ENCODE assay signal across 8 mouse cellular contexts in the genomic region with DNA sequence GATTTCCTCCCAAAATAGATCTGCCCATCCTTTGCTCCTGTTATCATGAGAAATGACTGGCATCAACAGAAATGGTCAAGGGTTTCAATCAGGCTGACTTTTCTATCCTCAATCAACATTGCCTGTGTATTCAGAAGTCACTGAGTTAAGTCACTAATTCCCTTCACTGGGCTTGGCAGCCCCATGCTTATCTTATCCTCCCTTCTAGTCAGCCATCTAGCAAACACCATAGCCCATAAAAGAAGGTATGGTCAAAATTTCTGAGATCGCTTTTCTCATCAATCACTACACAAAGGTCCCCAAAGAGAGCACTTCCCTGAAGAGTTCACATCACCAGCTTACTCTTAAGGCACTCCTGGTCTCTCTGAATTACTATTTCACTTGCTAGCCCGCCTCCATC. TPM values are rescaled to one million over a fixed set of nuclear protein-coding genes. Genes with fewer than 3 reads are reported as not detected.
DNase-seq lines count a peak whose midpoint lies in the region; ATAC-seq and TF ChIP-seq lines count a peak whose summit lies in the region.

No protein-coding gene starts in this region.

- peak overlapping the region; percentile 69; the same call in 1 of the 2 replicates for H3K9ac ChIP-seq in lung, postnatal 0 days (replicated peaks; ENCODE audit: low read depth)
- H3K9ac ChIP-seq in forebrain, embryonic 11.5 days (ENCODE audit: low read length): peak overlapping the region; percentile 82
- peak overlapping the region; percentile 88 for H3K9ac ChIP-seq in limb, embryonic 13.5 days

- 4% methylated on average over 2 of the region's 2 CpGs for WGBS in lung, postnatal 0 days
- 13% methylated on average over 2 of the region's 2 CpGs for WGBS in forebrain, embryonic 11.5 days
- WGBS in limb, embryonic 13.5 days: 20% methylated on average over 2 of the region's 2 CpGs
- WGBS in small intestine, adult 2 months: 3% methylated on average over 2 of the region's 2 CpGs

- H3K36me3 ChIP-seq in lung, postnatal 0 days (ENCODE audit: insufficient read depth, low read length): peaks cover 10% of the 10 kb centered on the region; the same call in 1 of the 2 replicates
- peaks cover 10% of the 10 kb centered on the region; the same call in 1 of the 2 replicates for H3K36me3 ChIP-seq in forebrain, embryonic 11.5 days (ENCODE audit: control insufficient read depth, insufficient read depth, low read length)
- H3K36me3 ChIP-seq in limb, embryonic 13.5 days: peaks cover 64% of the 10 kb centered on the region
- H3K36me3 ChIP-seq in small intestine, adult 2 months (ENCODE audit: control insufficient read depth, insufficient read depth, low read length): peaks cover 38% of the 10 kb centered on the region

- H3K27me3 ChIP-seq in lung, postnatal 0 days (replicated peaks; ENCODE audit: insufficient read depth, low read length): no peaks in the 10 kb centered on the region
- H3K27me3 ChIP-seq in forebrain, embryonic 11.5 days (ENCODE audit: control insufficient read depth, insufficient read depth, low read length): no peaks in the 10 kb centered on the region
- H3K27me3 ChIP-seq in limb, embryonic 13.5 days: no peaks in the 10 kb centered on the region
- H3K27me3 ChIP-seq in small intestine, adult 2 months (ENCODE audit: control insufficient read depth, insufficient read depth, low read length): no peaks in the 10 kb centered on the region

- H3K9me3 ChIP-seq in lung, postnatal 0 days (ENCODE audit: low read length): no peaks in the 10 kb centered on the region
- H3K9me3 ChIP-seq in forebrain, embryonic 11.5 days (ENCODE audit: control insufficient read depth, low read length): no peaks in the 10 kb centered on the region
- no peaks in the 10 kb centered on the region for H3K9me3 ChIP-seq in limb, embryonic 13.5 days

- TF ChIP-seq EP300 in lung, postnatal 0 days (IDR thresholded peaks at IDR 0.05): no peak

- H3K4me1 ChIP-seq in lung, postnatal 0 days (ENCODE audit: insufficient read depth, low read depth, low read length): peaks cover 3% of the 10 kb centered on the region; the same call in 1 of the 2 replicates
- peaks cover 18% of the 10 kb centered on the region for H3K4me1 ChIP-seq in forebrain, embryonic 11.5 days (replicated peaks; ENCODE audit: control insufficient read depth, insufficient read depth, low read length)
- peaks cover 34% of the 10 kb centered on the region for H3K4me1 ChIP-seq in limb, embryonic 13.5 days
- peaks cover 5% of the 10 kb centered on the region for H3K4me1 ChIP-seq in small intestine, adult 2 months (ENCODE audit: control insufficient read depth, insufficient read depth, insufficient read length, low read length)

- no peak for TF ChIP-seq CTCF in lung, postnatal 0 days (IDR thresholded peaks at IDR 0.05)
- no peak for TF ChIP-seq CTCF in small intestine, adult 2 months (IDR thresholded peaks at IDR 0.05; ENCODE audit: extremely low read depth, insufficient read length, insufficient replicate concordance, low read depth, low read length)

- H3K27ac ChIP-seq in lung, postnatal 0 days (ENCODE audit: low read length): peak overlapping the region; percentile 97
- H3K27ac ChIP-seq in forebrain, embryonic 11.5 days (ENCODE audit: low read depth, low read length): no peak overlapping the region
- 0 out of 2 replicates have a peak overlapping the region, but pooled peaks have one; percentile 93 for H3K27ac ChIP-seq in limb, embryonic 13.5 days
- peak overlapping the region; percentile 94; the same call in 1 of the 2 replicates for H3K27ac ChIP-seq in small intestine, adult 2 months (ENCODE audit: insufficient read depth, low read depth, low read length)

- no peak for TF ChIP-seq POLR2A in small intestine, adult 2 months (IDR thresholded peaks at IDR 0.05; ENCODE audit: low read depth, low read length)

- no peak for ATAC-seq in lung, postnatal 0 days
- ATAC-seq in forebrain, embryonic 11.5 days (replicated peaks; ENCODE audit: low FRiP score): no peak
- ATAC-seq in limb, embryonic 13.5 days (ENCODE audit: low FRiP score, low read depth): no peak

- peak overlapping the region; percentile 68; the same call in 1 of the 2 replicates for H3K4me3 ChIP-seq in lung, postnatal 0 days (ENCODE audit: low read depth, low read length)
- H3K4me3 ChIP-seq in forebrain, embryonic 11.5 days (ENCODE audit: low read depth, low read length): peak overlapping the region; percentile 70
- H3K4me3 ChIP-seq in limb, embryonic 13.5 days: peak overlapping the region; percentile 80
- H3K4me3 ChIP-seq in small intestine, adult 2 months (ENCODE audit: low read depth, low read length): peak overlapping the region; percentile 74; the same call in 1 of the 2 replicates

- H3K4me2 ChIP-seq in lung, postnatal 0 days (replicated peaks; ENCODE audit: low read depth, low read length): peak overlapping the region; percentile 55
- H3K4me2 ChIP-seq in forebrain, embryonic 11.5 days (ENCODE audit: low read depth, low read length, severe bottlenecking): peak overlapping the region; percentile 79
- H3K4me2 ChIP-seq in limb, embryonic 13.5 days (replicated peaks): peak overlapping the region; percentile 84

- no peak for DNase-seq in lung, postnatal 0 days (ENCODE audit: low spot score)
- no peak for DNase-seq in lung, postnatal 36 days
- DNase-seq in forebrain, embryonic 11.5 days (ENCODE audit: low spot score): no peak
- DNase-seq in urinary bladder, postnatal 10 days (ENCODE audit: low spot score): no peak
- no peak for DNase-seq in adrenal gland, postnatal 4 days (ENCODE audit: low spot score in 2 of 2)
- no peak for DNase-seq in embryo, embryonic 10 days (ENCODE audit: low spot score)

RNA-seq across cellular contexts. Expression of gene Slbp, which starts 1.4 kb away (rescaled TPM):
- 81.2 and 85.6 TPM in 2 replicates for polyA plus RNA-seq in lung, postnatal 0 days (2015; fragmentation: Nextera tagmentation; extraction: Ambion mirVana)
- polyA plus RNA-seq in forebrain, embryonic 11.5 days (2014; fragmentation: Nextera tagmentation; extraction: Ambion mirVana): 295 and 321 TPM in 2 replicates
- 252 and 254 TPM in 2 replicates for polyA plus RNA-seq in limb, embryonic 13.5 days (2015; fragmentation: Nextera tagmentation; extraction: Ambion mirVana)
- 16.7 and 25.4 TPM in 2 replicates for polyA plus RNA-seq in small intestine, adult 2 months (2012; rRNA removed)
- 10 to 100 TPM; 65.7 to 71.6 TPM for total RNA-seq in adrenal gland, postnatal 4 days (2021)

RNA-seq across cellular contexts. Expression of gene Tacc3, which starts 6.9 kb away (rescaled TPM):
- polyA plus RNA-seq in lung, postnatal 0 days (2015; fragmentation: Nextera tagmentation; extraction: Ambion mirVana): 12.5 and 14.5 TPM in 2 replicates
- polyA plus RNA-seq in forebrain, embryonic 11.5 days (2014; fragmentation: Nextera tagmentation; extraction: Ambion mirVana): 331 and 332 TPM in 2 replicates
- polyA plus RNA-seq in limb, embryonic 13.5 days (2015; fragmentation: Nextera tagmentation; extraction: Ambion mirVana): 196 and 197 TPM in 2 replicates
- polyA plus RNA-seq in small intestine, adult 2 months (2012; rRNA removed): 4.0 and 7.7 TPM in 2 replicates
- 10 to 100 TPM; 47.4 to 49.1 TPM for total RNA-seq in adrenal gland, postnatal 4 days (2021)

RNA-seq across cellular contexts. Expression of gene Tmem129, which starts 7.2 kb away (rescaled TPM):
- 22.5 and 25.1 TPM in 2 replicates for polyA plus RNA-seq in lung, postnatal 0 days (2015; fragmentation: Nextera tagmentation; extraction: Ambion mirVana)
- 39.3 and 41.8 TPM in 2 replicates for polyA plus RNA-seq in forebrain, embryonic 11.5 days (2014; fragmentation: Nextera tagmentation; extraction: Ambion mirVana)
- polyA plus RNA-seq in limb, embryonic 13.5 days (2015; fragmentation: Nextera tagmentation; extraction: Ambion mirVana): 45.2 and 46.0 TPM in 2 replicates
- 25.6 and 34.8 TPM in 2 replicates for polyA plus RNA-seq in small intestine, adult 2 months (2012; rRNA removed)
- 10 to 100 TPM; 20.2 to 21.8 TPM for total RNA-seq in adrenal gland, postnatal 4 days (2021)

RNA-seq across cellular contexts. Expression of gene Gm9903, which starts 21.3 kb away (rescaled TPM):
- polyA plus RNA-seq in lung, postnatal 0 days (2015; fragmentation: Nextera tagmentation; extraction: Ambion mirVana): 0.37 and 0.41 TPM in 2 replicates
- polyA plus RNA-seq in forebrain, embryonic 11.5 days (2014; fragmentation: Nextera tagmentation; extraction: Ambion mirVana): 0.48 and 0.55 TPM in 2 replicates
- 0.56 and 0.66 TPM in 2 replicates for polyA plus RNA-seq in limb, embryonic 13.5 days (2015; fragmentation: Nextera tagmentation; extraction: Ambion mirVana)
- polyA plus RNA-seq in small intestine, adult 2 months (2012; rRNA removed): 0.14 and 0.27 TPM in 2 replicates
- total RNA-seq in adrenal gland, postnatal 4 days (2021): 1 to 10 TPM in 1 of 2 experiments, under 1 TPM in 1; 0.56 to 1.1 TPM

RNA-seq across cellular contexts. Expression of gene Fam53a, which starts 21.6 kb away (rescaled TPM):
- polyA plus RNA-seq in lung, postnatal 0 days (2015; fragmentation: Nextera tagmentation; extraction: Ambion mirVana): 43.9 and 46.1 TPM in 2 replicates
- 71.4 and 74.4 TPM in 2 replicates for polyA plus RNA-seq in forebrain, embryonic 11.5 days (2014; fragmentation: Nextera tagmentation; extraction: Ambion mirVana)
- 69.6 and 80.0 TPM in 2 replicates for polyA plus RNA-seq in limb, embryonic 13.5 days (2015; fragmentation: Nextera tagmentation; extraction: Ambion mirVana)
- 58.1 and 60.2 TPM in 2 replicates for polyA plus RNA-seq in small intestine, adult 2 months (2012; rRNA removed)
- total RNA-seq in adrenal gland, postnatal 4 days (2021): 10 to 100 TPM; 29.5 to 29.7 TPM

Comparison
In these comparisons a context has a peak if more than half of its experiments do, and no peak if none do; other contexts are left out.
1. RNA of gene Tacc3, which starts 6.9 kb away (polyA plus RNA-seq): 331 to 332 TPM in forebrain, embryonic 11.5 days and 196 to 197 TPM in limb, embryonic 13.5 days; 12.5 to 14.5 TPM in lung, postnatal 0 days and 4.0 to 7.7 TPM in small intestine, adult 2 months; every median in the first group is over 10 times any median in the second.
2. Peak in every context shown above with its lines, with median percentiles within 50 percentile points of each other: H3K4me2 ChIP-seq, H3K4me3 ChIP-seq and H3K9ac ChIP-seq.